8 mouse cellular contexts compared by ENCODE assay signal in the genomic region with DNA sequence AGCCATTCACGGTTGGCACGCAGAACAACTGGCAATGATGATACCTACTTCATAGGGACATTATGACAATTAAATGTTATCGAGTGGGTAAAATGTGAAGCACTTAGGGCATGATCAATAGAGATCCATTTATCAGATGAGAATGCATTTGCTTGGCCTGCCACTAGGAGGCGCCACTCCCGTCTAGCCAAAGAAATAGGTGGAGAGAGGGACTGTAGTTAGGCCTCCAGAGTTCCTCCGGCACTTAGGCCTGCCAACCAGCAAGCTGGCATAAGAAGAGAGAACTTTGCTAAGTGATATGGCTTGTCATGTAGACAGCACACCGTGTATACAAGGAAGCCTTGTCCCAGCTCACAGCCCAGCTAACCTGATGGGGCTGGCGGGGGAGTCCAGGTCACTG. TPM values are rescaled to one million over a fixed set of nuclear protein-coding genes. Genes with fewer than 3 reads are reported as not detected.
DNase-seq lines count a peak whose midpoint lies in the region; ATAC-seq and TF ChIP-seq lines count a peak whose summit lies in the region.
"Had no signal": no experiment of that assay in that cellular context is flagged by ENCODE, and none has a peak within 500 bp of the region (broad histone marks: within the 10 kb centered on the region; RNA-seq: fewer than 3 reads in every experiment).

No protein-coding gene starts in this region.

- no peak overlapping the region for H3K4me3 ChIP-seq in hindbrain, embryonic 10.5 days
- H3K4me3 ChIP-seq in hindbrain, embryonic 13.5 days: no peak overlapping the region
- H3K4me3 ChIP-seq in C2C12 (ENCODE audit: insufficient read depth, poor library complexity, severe bottlenecking): no peak overlapping the region
- H3K4me3 ChIP-seq in midbrain, postnatal 0 days (ENCODE audit: low read depth, low read length): no peak overlapping the region

- ATAC-seq in hindbrain, embryonic 13.5 days (ENCODE audit: low FRiP score): no peak
- ATAC-seq in midbrain, postnatal 0 days (ENCODE audit: low FRiP score): no peak

- H3K36me3 ChIP-seq in hindbrain, embryonic 10.5 days: peaks cover 78% of the 10 kb centered on the region
- peaks cover 64% of the 10 kb centered on the region for H3K36me3 ChIP-seq in hindbrain, embryonic 13.5 days
- no peaks in the 10 kb centered on the region for H3K36me3 ChIP-seq in C2C12 (ENCODE audit: control insufficient read depth, insufficient read depth)
- H3K36me3 ChIP-seq in midbrain, postnatal 0 days (ENCODE audit: insufficient read depth, low read length): peaks cover 24% of the 10 kb centered on the region

- no peaks in the 10 kb centered on the region for H3K79me3 ChIP-seq in C2C12 (ENCODE audit: low read depth)

- peak; percentile 31 for TF ChIP-seq CTCF in C2C12 (IDR thresholded peaks at IDR 0.05; ENCODE audit: control insufficient read depth, insufficient read depth, insufficient read length)
- TF ChIP-seq CTCF in midbrain, postnatal 0 days (IDR thresholded peaks at IDR 0.05): peak; percentile 88

- no peaks in the 10 kb centered on the region for H3K9me3 ChIP-seq in hindbrain, embryonic 10.5 days
- H3K9me3 ChIP-seq in hindbrain, embryonic 13.5 days: no peaks in the 10 kb centered on the region
- no peaks in the 10 kb centered on the region for H3K9me3 ChIP-seq in midbrain, postnatal 0 days (ENCODE audit: low read length)

- no peak overlapping the region for H3K4me2 ChIP-seq in hindbrain, embryonic 13.5 days
- no peak overlapping the region for H3K4me2 ChIP-seq in midbrain, postnatal 0 days (ENCODE audit: low read depth, low read length, poor library complexity, severe bottlenecking)

- DNase-seq in hindbrain, embryonic 10.5 days (ENCODE audit: low spot score): peak; percentile 69
- peak; percentile 36 for DNase-seq in 3T3-L1 (ENCODE audit: low read depth, low spot score)
- peak; percentile 74 for DNase-seq in embryo, embryonic 10 days (ENCODE audit: low spot score)
- no peak for DNase-seq in midbrain, postnatal 0 days (ENCODE audit: low spot score)
- DNase-seq in frontal cortex, postnatal 25 days (ENCODE audit: low spot score in 2 of 2): no peak

- peaks cover 28% of the 10 kb centered on the region for H3K4me1 ChIP-seq in hindbrain, embryonic 10.5 days (replicated peaks)
- peaks cover 36% of the 10 kb centered on the region for H3K4me1 ChIP-seq in hindbrain, embryonic 13.5 days (replicated peaks)
- H3K4me1 ChIP-seq in midbrain, postnatal 0 days (ENCODE audit: insufficient read depth, low read length): peaks cover 9% of the 10 kb centered on the region; the same call in 1 of the 2 replicates

- H3K27me3 ChIP-seq in hindbrain, embryonic 10.5 days (ENCODE audit: insufficient read depth, poor library complexity, severe bottlenecking): no peaks in the 10 kb centered on the region
- no peaks in the 10 kb centered on the region for H3K27me3 ChIP-seq in hindbrain, embryonic 13.5 days
- H3K27me3 ChIP-seq in C2C12 (ENCODE audit: control insufficient read depth, insufficient read depth, insufficient read length): no peaks in the 10 kb centered on the region
- no peaks in the 10 kb centered on the region for H3K27me3 ChIP-seq in midbrain, postnatal 0 days (ENCODE audit: insufficient read depth, low read length)

- H3K9ac ChIP-seq in hindbrain, embryonic 13.5 days: no peak overlapping the region
- H3K9ac ChIP-seq in midbrain, postnatal 0 days (replicated peaks; ENCODE audit: low read length, poor library complexity, severe bottlenecking): no peak overlapping the region

- WGBS in hindbrain, embryonic 10.5 days: 55% methylated on average over 8 of the region's 8 CpGs
- 50% methylated on average over 8 of the region's 8 CpGs for WGBS in hindbrain, embryonic 13.5 days
- 52% methylated on average over 8 of the region's 8 CpGs for WGBS in midbrain, postnatal 0 days

- H3K27ac ChIP-seq in hindbrain, embryonic 10.5 days: no peak overlapping the region
- H3K27ac ChIP-seq in hindbrain, embryonic 13.5 days: no peak overlapping the region
- no peak overlapping the region for H3K27ac ChIP-seq in midbrain, postnatal 0 days (ENCODE audit: low read depth, low read length)

- no peak overlapping the region for H3ac ChIP-seq in C2C12 (ENCODE audit: control insufficient read depth, insufficient read length, low read depth)

- H3K79me2 ChIP-seq in C2C12 (ENCODE audit: control insufficient read depth, insufficient read depth): no peaks in the 10 kb centered on the region

TF ChIP-seq in C2C12, 6 proteins besides CTCF, POLR2A, EP300 and RAD21:
- TF ChIP-seq MYOD1 (IDR thresholded peaks at IDR 0.05; ENCODE audit: control insufficient read depth, insufficient read length, low read depth) (no peak), MAX (IDR thresholded peaks at IDR 0.05) (no peak)

RNA-seq across cellular contexts. Expression of gene Gm17606, which starts 3.8 kb away (rescaled TPM):
- polyA plus RNA-seq in hindbrain, embryonic 10.5 days (2016; fragmentation: Nextera tagmentation; extraction: Ambion mirVana): not detected in 2 replicates
- not detected in 2 replicates for polyA plus RNA-seq in hindbrain, embryonic 13.5 days (2015; fragmentation: Nextera tagmentation; extraction: Ambion mirVana)
- polyA plus RNA-seq in C2C12 (2012; fragmentation: generic; extraction: Trizol): not detected
- not detected in 2 replicates for total RNA-seq in midbrain, postnatal 0 days (2014; rRNA removed)
- polyA plus RNA-seq in midbrain, postnatal 0 days (2015; fragmentation: Nextera tagmentation; extraction: Ambion mirVana): not detected in 2 replicates
- polyA plus RNA-seq: limb, embryonic 14.5 days had no signal

RNA-seq across cellular contexts. Expression of gene Cdh24, which starts 4.2 kb away (rescaled TPM):
- 4.5 and 7.1 TPM in 2 replicates for polyA plus RNA-seq in hindbrain, embryonic 10.5 days (2016; fragmentation: Nextera tagmentation; extraction: Ambion mirVana)
- 8.6 and 9.4 TPM in 2 replicates for polyA plus RNA-seq in hindbrain, embryonic 13.5 days (2015; fragmentation: Nextera tagmentation; extraction: Ambion mirVana)
- polyA plus RNA-seq in C2C12 (2012; fragmentation: generic; extraction: Trizol): 4.6 TPM
- total RNA-seq in midbrain, postnatal 0 days (2014; rRNA removed): 45.3 and 49.7 TPM in 2 replicates
- 8.5 and 9.0 TPM in 2 replicates for polyA plus RNA-seq in midbrain, postnatal 0 days (2015; fragmentation: Nextera tagmentation; extraction: Ambion mirVana)

RNA-seq across cellular contexts. Expression of gene Psmb11, which starts 15.7 kb away (rescaled TPM):
- 0.04 and 0.16 TPM in 2 replicates for polyA plus RNA-seq in hindbrain, embryonic 10.5 days (2016; fragmentation: Nextera tagmentation; extraction: Ambion mirVana)
- not detected in 2 replicates for polyA plus RNA-seq in hindbrain, embryonic 13.5 days (2015; fragmentation: Nextera tagmentation; extraction: Ambion mirVana)
- polyA plus RNA-seq in C2C12 (2012; fragmentation: generic; extraction: Trizol): 0.01 TPM
- not detected in 2 replicates for total RNA-seq in midbrain, postnatal 0 days (2014; rRNA removed)
- polyA plus RNA-seq in midbrain, postnatal 0 days (2015; fragmentation: Nextera tagmentation; extraction: Ambion mirVana): 0.27 TPM in 1 of 2 replicates, not detected in the other

RNA-seq across cellular contexts. Expression of gene Psmb5, which starts 19.1 kb away (rescaled TPM):
- polyA plus RNA-seq in hindbrain, embryonic 10.5 days (2016; fragmentation: Nextera tagmentation; extraction: Ambion mirVana): 500 and 517 TPM in 2 replicates
- 439 and 447 TPM in 2 replicates for polyA plus RNA-seq in hindbrain, embryonic 13.5 days (2015; fragmentation: Nextera tagmentation; extraction: Ambion mirVana)
- 469 TPM for polyA plus RNA-seq in C2C12 (2012; fragmentation: generic; extraction: Trizol)
- total RNA-seq in midbrain, postnatal 0 days (2014; rRNA removed): 157 and 197 TPM in 2 replicates
- polyA plus RNA-seq in midbrain, postnatal 0 days (2015; fragmentation: Nextera tagmentation; extraction: Ambion mirVana): 404 and 427 TPM in 2 replicates

RNA-seq across cellular contexts. Expression of gene 4931414P19Rik, which starts 31.2 kb away (rescaled TPM):
- 8.3 and 9.5 TPM in 2 replicates for polyA plus RNA-seq in hindbrain, embryonic 10.5 days (2016; fragmentation: Nextera tagmentation; extraction: Ambion mirVana)
- polyA plus RNA-seq in hindbrain, embryonic 13.5 days (2015; fragmentation: Nextera tagmentation; extraction: Ambion mirVana): 6.8 and 7.6 TPM in 2 replicates
- polyA plus RNA-seq in C2C12 (2012; fragmentation: generic; extraction: Trizol): 6.0 TPM
- total RNA-seq in midbrain, postnatal 0 days (2014; rRNA removed): 4.6 and 8.7 TPM in 2 replicates
- 2.2 and 2.8 TPM in 2 replicates for polyA plus RNA-seq in midbrain, postnatal 0 days (2015; fragmentation: Nextera tagmentation; extraction: Ambion mirVana)

Comparison
In these comparisons a context has a peak if more than half of its experiments do, and no peak if none do; other contexts are left out.
1. DNase-seq: peak in hindbrain, embryonic 10.5 days (single experiment), 3T3-L1 (single experiment) and embryo, embryonic 10 days (single experiment); none in midbrain, postnatal 0 days (single experiment) and frontal cortex, postnatal 25 days (0 of 2).